Mouse (Mus musculus): ENCODE measurements around the gene Ntrk3.

Gene Ntrk3

GRCm38 (mm10) chr7:78737614-78738210 lies at the start of gene Ntrk3:
Ntrk3 (minus strand) TSS chr7:78738012.
- DNase-seq (ENCODE audit: low read depth): no peak

GRCm38 (mm10) chr7:78785906-78786305 lies 48.1 kb upstream of the Ntrk3 start:
- DNase-seq (ENCODE audit: low read depth): no peak

- peak; percentile 92 for DNase-seq (ENCODE audit: low read depth)
Observed at GRCm38 (mm10) chr7:78782639-78783581, 45.1 kb upstream of the Ntrk3 start, which contains the start of the genes Mrps11 and Mrpl46. Mrps11 (plus strand) TSS chr7:78783119. Mrpl46 (minus strand) TSS chr7:78783531.

GRCm38 (mm10) chr7:78778741-78779140 lies 40.9 kb upstream of the Ntrk3 start:
- DNase-seq (ENCODE audit: low read depth): no peak

- DNase-seq (ENCODE audit: low read depth): no peak
Observed at GRCm38 (mm10) chr7:78770936-78771335, 33.1 kb upstream of the Ntrk3 start.

GRCm38 (mm10) chr7:78769075-78769652 lies 31.4 kb upstream of the Ntrk3 start:
- DNase-seq (ENCODE audit: low read depth): peak; percentile 62

- no peak for DNase-seq (ENCODE audit: low read depth)
Observed at GRCm38 (mm10) chr7:78767929-78768531, 30.2 kb upstream of the Ntrk3 start.

GRCm38 (mm10) chr7:78766019-78766683 lies 28.3 kb upstream of the Ntrk3 start:
- peak; percentile 90 for DNase-seq (ENCODE audit: low read depth)

GRCm38 (mm10) chr7:78765215-78765631 lies 27.4 kb upstream of the Ntrk3 start:
- no peak for DNase-seq (ENCODE audit: low read depth)

- DNase-seq (ENCODE audit: low read depth): no peak
Observed at GRCm38 (mm10) chr7:78763801-78764200, 26.0 kb upstream of the Ntrk3 start.

- DNase-seq (ENCODE audit: low read depth): no peak
Observed at GRCm38 (mm10) chr7:78754458-78755000, 16.7 kb upstream of the Ntrk3 start.

- DNase-seq (ENCODE audit: low read depth): no peak
Observed at GRCm38 (mm10) chr7:78753752-78754457, 16.1 kb upstream of the Ntrk3 start.

- no peak for DNase-seq (ENCODE audit: low read depth)
Observed at GRCm38 (mm10) chr7:78752961-78753360, 15.1 kb upstream of the Ntrk3 start.

GRCm38 (mm10) chr7:78743731-78744385 lies 6.0 kb upstream of the Ntrk3 start:
- no peak for DNase-seq (ENCODE audit: low read depth)

- DNase-seq (ENCODE audit: low read depth): no peak
Observed at GRCm38 (mm10) chr7:78739351-78740000, 1.7 kb upstream of the Ntrk3 start.

GRCm38 (mm10) chr7:78737196-78737595 lies 616 bp downstream of the Ntrk3 start:
- DNase-seq (ENCODE audit: low read depth): no peak

- DNase-seq (ENCODE audit: low read depth): no peak
Observed at GRCm38 (mm10) chr7:78731391-78731790, 6.4 kb downstream of the Ntrk3 start.

- no peak for DNase-seq (ENCODE audit: low read depth)
Observed at GRCm38 (mm10) chr7:78724591-78724990, 13.2 kb downstream of the Ntrk3 start.

GRCm38 (mm10) chr7:78722051-78722450 lies 15.8 kb downstream of the Ntrk3 start:
- no peak for DNase-seq (ENCODE audit: low read depth)

Data from NIH3T3 (cell line).